18 mouse cellular contexts compared by ENCODE assay signal in the genomic region with DNA sequence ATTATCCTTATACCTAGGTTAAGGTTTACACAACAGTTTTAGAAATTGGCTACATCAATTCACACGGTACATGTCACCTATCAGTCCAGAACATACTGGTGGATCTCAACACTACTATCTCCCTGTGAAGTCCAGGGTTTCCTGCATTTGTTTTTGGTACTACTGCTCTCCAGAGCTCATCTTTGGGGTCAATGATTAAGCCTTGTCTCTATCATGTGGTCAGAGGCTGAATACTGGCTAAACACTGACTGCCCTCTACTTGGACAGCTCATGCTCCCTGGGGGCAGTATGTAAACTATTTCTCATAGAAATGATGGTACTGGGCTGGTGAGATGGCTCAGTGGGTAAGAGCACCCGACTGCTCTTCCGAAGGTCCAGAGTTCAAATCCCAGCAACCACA. TPM values are rescaled to one million over a fixed set of nuclear protein-coding genes. Genes with fewer than 3 reads are reported as not detected.
"Had no signal": no experiment of that assay in that cellular context is flagged by ENCODE, and none has a peak within 500 bp of the region (broad histone marks: within the 10 kb centered on the region; RNA-seq: fewer than 3 reads in every experiment).

No protein-coding gene starts in this region.

- DNase-seq: layer of hippocampus, adult 9-11 months; layer of hippocampus, postnatal 36 days; lung, adult 2 months; lung, postnatal 36 days; right cerebral cortex, postnatal 14 days; thymus, postnatal 4 days had no signal

- H3K4me1 ChIP-seq: midbrain, embryonic 13.5 days had no signal

- H3K27ac ChIP-seq: hindbrain, postnatal 0 days; kidney, postnatal 0 days; limb, embryonic 15.5 days; midbrain, embryonic 13.5 days; stomach, postnatal 0 days had no signal

- H3K4me3 ChIP-seq: limb, embryonic 15.5 days; midbrain, embryonic 13.5 days had no signal

- ATAC-seq: hindbrain, postnatal 0 days; lung, postnatal 0 days; midbrain, embryonic 13.5 days had no signal

- H3K9me3 ChIP-seq: limb, embryonic 15.5 days had no signal

- H3K4me2 ChIP-seq: limb, embryonic 15.5 days; midbrain, embryonic 13.5 days had no signal

- H3K27me3 ChIP-seq: limb, embryonic 15.5 days; midbrain, embryonic 13.5 days had no signal

- H3K9ac ChIP-seq: limb, embryonic 15.5 days; midbrain, embryonic 13.5 days had no signal

RNA-seq across cellular contexts. Expression of a gene that starts 53.0 kb away (rescaled TPM):
- total RNA-seq: hindbrain, postnatal 0 days; layer of hippocampus, adult 18-20 months; layer of hippocampus, postnatal 36 days; left cerebral cortex, adult 8-10 months; megakaryocyte progenitor cell, adult 5-6 weeks; midbrain, postnatal 0 days had no signal
- polyA plus RNA-seq: intestine, embryonic 14.5 days; lung, adult 2 months; small intestine, adult 2 months; stomach, postnatal 0 days had no signal
